Mouse (Mus musculus) monocyte, adult 2 months (primary cell): Measurements from ENCODE around the gene Astn2.

Experiments used
- DNase-seq, 2 experiments: peaks; one replicate each; pipeline ENCODE4 v3.0.0; 2022; ENCODE audit warnings: low spot score in 2 of 2, low read depth in 1 of 2

Gene Astn2

GRCm38 (mm10) chr4:66404201-66404711 is at the start of gene Astn2:
Astn2 (minus strand) TSS chr4:66404611.
- no peak for DNase-seq

GRCm38 (mm10) chr4:66450115-66450514 is 45.7 kb upstream of the Astn2 start:
- no peak for DNase-seq

- no peak for DNase-seq
These were observed 26.8 kb upstream of the Astn2 start for GRCm38 (mm10) chr4:66431256-66431655.

GRCm38 (mm10) chr4:66425804-66426203 is 21.4 kb upstream of the Astn2 start:
- DNase-seq = no peak

GRCm38 (mm10) chr4:66414778-66415177 is 10.4 kb upstream of the Astn2 start:
- no peak for DNase-seq

GRCm38 (mm10) chr4:66405086-66405485 is 675 bp upstream of the Astn2 start:
- DNase-seq = no peak

GRCm38 (mm10) chr4:66403708-66404200 is 657 bp downstream of the Astn2 start:
- no peak for DNase-seq

- no peak for DNase-seq
These were observed 1.2 kb downstream of the Astn2 start for GRCm38 (mm10) chr4:66403116-66403707.

- DNase-seq = no peak
These were observed 1.8 kb downstream of the Astn2 start for GRCm38 (mm10) chr4:66402611-66403010.

- DNase-seq = no peak
These were observed 3.2 kb downstream of the Astn2 start for GRCm38 (mm10) chr4:66401186-66401681.

GRCm38 (mm10) chr4:66399066-66399465 is 5.3 kb downstream of the Astn2 start:
- no peak for DNase-seq

GRCm38 (mm10) chr4:66397216-66397615 is 7.2 kb downstream of the Astn2 start:
- no peak for DNase-seq

GRCm38 (mm10) chr4:66393294-66393693 is 11.1 kb downstream of the Astn2 start:
- DNase-seq = no peak

GRCm38 (mm10) chr4:66390480-66390879 is 13.9 kb downstream of the Astn2 start:
- DNase-seq = no peak

GRCm38 (mm10) chr4:66378586-66378985 is 25.8 kb downstream of the Astn2 start:
- DNase-seq = no peak

GRCm38 (mm10) chr4:66370557-66371071 is 33.8 kb downstream of the Astn2 start:
- no peak for DNase-seq

GRCm38 (mm10) chr4:66365500-66365899 is 38.9 kb downstream of the Astn2 start:
- no peak for DNase-seq

GRCm38 (mm10) chr4:66344632-66345031 is 59.8 kb downstream of the Astn2 start:
- DNase-seq = no peak

GRCm38 (mm10) chr4:66337443-66337842 is 67.0 kb downstream of the Astn2 start:
- DNase-seq = no peak

- DNase-seq = no peak
These were observed 73.7 kb downstream of the Astn2 start for GRCm38 (mm10) chr4:66330600-66331285.

- no peak for DNase-seq
These were observed 83.4 kb downstream of the Astn2 start for GRCm38 (mm10) chr4:66321051-66321450.
